Mouse (Mus musculus) heart, adult 2 months (tissue): ENCODE measurements around the gene Scamp3. TPM values are rescaled to one million over a fixed set of nuclear protein-coding genes. Genes with fewer than 3 reads are reported as not detected.

Experiments
- DNase-seq, 2 experiments: peaks; one replicate each; pipeline ENCODE4 v3.0.0; 2021
- H3K27ac ChIP-seq: fragments of 200-600 bp; 2 replicates; pipeline ENCODE4 v1.8.1; 2022
- H3K27me3 ChIP-seq: fragments of 200-500 bp; 2 replicates; pipeline ENCODE4 v1.6.1; 2012; ENCODE audit warnings: mild to moderate bottlenecking, low read length, inconsistent platforms, mixed read lengths; ENCODE audit not compliant: control insufficient read depth, insufficient read depth
- H3K36me3 ChIP-seq: fragments of 200-500 bp; 2 replicates; pipeline ENCODE4 v1.6.1; 2012; ENCODE audit warnings: low read length, inconsistent platforms; ENCODE audit not compliant: control insufficient read depth, insufficient read depth
- H3K4me1 ChIP-seq: fragments of 200-500 bp; 2 replicates; pipeline ENCODE4 v1.6.1; 2011; ENCODE audit warnings: low read length; ENCODE audit not compliant: control insufficient read depth, insufficient read depth
- H3K4me3 ChIP-seq: fragments of 200-600 bp; 2 replicates; pipeline ENCODE4 v1.8.1; 2022
- H3K79me2 ChIP-seq: fragments of 200-500 bp; replicated peaks from 2 replicates; pipeline ENCODE4 v1.6.1; 2012; ENCODE audit warnings: mild to moderate bottlenecking, inconsistent platforms, low read length, moderate library complexity, mixed read lengths; ENCODE audit not compliant: control insufficient read depth, insufficient read depth
- H3K9ac ChIP-seq: fragments of 200-500 bp; 2 replicates; pipeline ENCODE4 v1.6.1; 2012; ENCODE audit warnings: low read depth, mild to moderate bottlenecking, control low read depth, inconsistent platforms, low read length, mixed read lengths
- CTCF ChIP-seq: fragments of 200-600 bp; IDR thresholded peaks from 2 replicates; pipeline ENCODE4 v1.8.1; 2022; ENCODE audit warnings: antibody characterized with exemption, mild to moderate bottlenecking, moderate library complexity
- EP300 ChIP-seq: fragments of 200-500 bp; IDR thresholded peaks from 2 replicates; pipeline ENCODE4 v1.6.1; 2011; ENCODE audit warnings: low read depth, low read length, control low read depth; ENCODE audit not compliant: insufficient read depth
- POLR2A ChIP-seq: fragments of 200-500 bp; IDR thresholded peaks from 2 replicates; pipeline ENCODE4 v1.6.1; 2011; ENCODE audit warnings: mild to moderate bottlenecking, low read depth, low read length, control low read depth; ENCODE audit not compliant: insufficient read depth
- WGBS: fragments of 180-500 bp; shearing (Covaris S2); methylation state at CpG from one replicate; pipeline ENCODE4 v1.1.7; 2018; 5-methylcytosine and 5-hydroxymethylcytosine counted together
- intact Hi-C: fragments of 180-260 bp; cut with DNase I; formaldehyde crosslinking; loops from one replicate; pipeline ENCODE4 v1.15.1; 2025
- polyA plus RNA-seq: library from polyadenylated mRNA; depleted of rRNA; stranded (reverse); fragments of >200 nt; gene quantifications from 2 replicates; pipeline ENCODE4 v1.2.3, GENCODE M21; 2012
- total RNA-seq, 2 experiments: library from RNA; stranded (reverse); gene quantifications; 2 replicates each; pipeline ENCODE4 v1.2.3; 2021

Gene Scamp3
- total and polyA plus RNA-seq, 3 experiments, result 44.5 to 108 (median 54.7) TPM

DNA sequence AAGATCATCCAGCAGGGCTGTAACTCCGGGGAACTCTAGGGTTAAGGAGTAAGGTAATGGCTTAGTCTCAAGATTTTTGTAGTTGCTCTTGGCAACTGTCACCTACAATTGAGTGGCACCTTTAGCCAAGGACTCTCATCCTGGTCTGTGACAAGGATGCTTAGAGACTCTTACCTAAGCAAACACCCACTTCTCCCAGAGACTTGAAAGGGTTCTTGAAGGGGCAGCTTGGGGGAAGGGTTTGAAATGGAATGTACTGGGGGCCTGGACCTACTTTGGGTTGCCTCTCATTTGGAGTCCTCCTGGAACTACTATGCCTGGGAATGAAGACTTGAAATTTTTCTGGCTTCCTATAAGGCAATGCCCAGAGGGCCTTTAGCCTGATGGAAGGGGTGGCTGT, 41.0 kb downstream of the Scamp3 start:
- Histone ChIP-seq H3K9ac (no peak overlapping the region), H3K4me1 (peaks cover 5% of the 10 kb centered on the region; the same call in 1 of the 2 replicates), H3K4me3 (no peak overlapping the region), H3K36me3 (no peaks in the 10 kb centered on the region), H3K79me2 (no peaks in the 10 kb centered on the region), H3K27ac (no peak overlapping the region), H3K27me3 (no peaks in the 10 kb centered on the region)
- no peak for TF ChIP-seq POLR2A
- TF ChIP-seq CTCF, result no peak
- no peak for TF ChIP-seq EP300
- DNase-seq, result no peak
- 92% methylated on average over 1 of the region's 1 CpGs for WGBS
- intact Hi-C loops, result loop anchor here (10.0 kb wide), 1 partner anchor 273 kb away; no protein-coding TSS in a partner anchor

DNA sequence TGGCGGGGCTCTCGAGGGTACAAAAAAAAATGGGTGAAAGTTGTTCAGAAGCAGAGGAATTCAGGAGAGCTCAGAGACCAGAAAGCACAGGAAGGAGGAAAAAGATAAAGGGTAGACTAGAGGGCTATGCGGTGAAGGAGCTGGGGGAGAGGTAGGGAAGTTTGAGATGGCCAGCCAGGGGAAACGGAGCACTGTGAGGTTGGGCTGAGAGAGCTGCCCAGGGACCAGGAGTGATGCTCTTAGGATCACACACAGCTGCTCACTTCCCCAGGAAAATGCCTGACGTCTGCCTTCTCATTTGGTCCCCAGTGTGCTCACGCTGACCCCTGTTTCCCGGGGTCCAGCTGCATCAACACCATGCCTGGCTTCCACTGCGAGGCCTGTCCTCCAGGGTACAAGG, 42.3 kb downstream of the Scamp3 start:
- Histone ChIP-seq H3K27ac (no peak overlapping the region), H3K4me1 (peaks cover 5% of the 10 kb centered on the region; the same call in 1 of the 2 replicates), H3K27me3 (no peaks in the 10 kb centered on the region), H3K4me3 (no peak overlapping the region), H3K9ac (no peak overlapping the region), H3K79me2 (no peaks in the 10 kb centered on the region), H3K36me3 (no peaks in the 10 kb centered on the region)
- no peak for DNase-seq
- no peak for TF ChIP-seq CTCF
- TF ChIP-seq EP300, result no peak
- TF ChIP-seq POLR2A, result no peak
- WGBS, result 28% methylated on average over 8 of the region's 8 CpGs
- intact Hi-C loops, result loop anchor here (10.0 kb wide), 1 partner anchor 275 kb away; no protein-coding TSS in a partner anchor

DNA sequence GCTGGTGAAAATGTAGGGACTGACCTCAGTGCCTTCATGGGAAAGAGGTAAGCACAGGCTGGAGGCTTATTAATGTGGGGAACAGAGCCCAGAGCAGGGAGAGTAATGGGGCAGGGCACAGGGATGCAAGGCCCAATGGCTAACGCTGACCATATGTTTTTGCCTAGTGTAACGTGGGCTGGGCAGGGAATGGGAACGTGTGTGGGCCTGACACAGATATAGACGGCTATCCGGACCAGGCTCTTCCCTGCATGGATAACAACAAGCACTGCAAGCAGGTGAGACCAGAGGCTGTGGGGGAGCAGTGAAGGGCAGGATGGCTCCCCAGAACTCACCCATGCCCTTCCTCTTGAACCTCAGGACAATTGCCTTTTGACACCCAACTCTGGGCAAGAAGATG, 43.9 kb downstream of the Scamp3 start:
- H3K36me3 ChIP-seq, result no peaks in the 10 kb centered on the region
- WGBS, result 85% methylated on average over 5 of the region's 5 CpGs
- no peak for TF ChIP-seq POLR2A
- TF ChIP-seq EP300, result no peak
- TF ChIP-seq CTCF, result no peak
- H3K9ac ChIP-seq, result no peak overlapping the region
- no peaks in the 10 kb centered on the region for H3K79me2 ChIP-seq
- H3K27me3 ChIP-seq, result no peaks in the 10 kb centered on the region
- no peak overlapping the region for H3K4me3 ChIP-seq
- no peak for DNase-seq
- H3K4me1 ChIP-seq, result no peaks in the 10 kb centered on the region
- intact Hi-C loops, result no loop called here
- H3K27ac ChIP-seq, result no peak overlapping the region

DNA sequence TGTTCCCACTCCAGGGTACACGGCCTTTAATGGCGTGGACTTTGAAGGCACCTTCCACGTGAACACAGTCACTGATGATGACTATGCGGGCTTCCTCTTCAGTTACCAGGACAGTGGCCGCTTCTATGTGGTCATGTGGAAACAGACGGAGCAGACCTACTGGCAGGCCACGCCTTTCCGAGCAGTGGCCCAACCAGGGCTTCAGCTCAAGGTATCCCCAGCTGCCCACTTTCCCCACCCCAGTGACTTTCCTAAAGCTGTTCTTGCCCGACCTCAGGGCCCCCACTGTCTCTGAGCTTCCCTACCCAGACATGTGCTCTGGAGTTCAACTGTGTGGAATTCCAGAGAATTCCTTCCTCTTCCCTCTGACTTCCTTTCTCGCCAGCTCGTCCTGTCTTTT, 47.5 kb downstream of the Scamp3 start:
- no peak for TF ChIP-seq CTCF
- TF ChIP-seq POLR2A, result no peak
- TF ChIP-seq EP300, result no peak
- 79% methylated on average over 11 of the region's 11 CpGs for WGBS
- Histone ChIP-seq H3K4me1 (no peaks in the 10 kb centered on the region; the same call in 1 of the 2 replicates), H3K4me3 (no peak overlapping the region), H3K36me3 (no peaks in the 10 kb centered on the region), H3K27me3 (no peaks in the 10 kb centered on the region), H3K79me2 (no peaks in the 10 kb centered on the region), H3K9ac (no peak overlapping the region), H3K27ac (no peak overlapping the region)
- intact Hi-C loops, result no loop called here
- no peak for DNase-seq

DNA sequence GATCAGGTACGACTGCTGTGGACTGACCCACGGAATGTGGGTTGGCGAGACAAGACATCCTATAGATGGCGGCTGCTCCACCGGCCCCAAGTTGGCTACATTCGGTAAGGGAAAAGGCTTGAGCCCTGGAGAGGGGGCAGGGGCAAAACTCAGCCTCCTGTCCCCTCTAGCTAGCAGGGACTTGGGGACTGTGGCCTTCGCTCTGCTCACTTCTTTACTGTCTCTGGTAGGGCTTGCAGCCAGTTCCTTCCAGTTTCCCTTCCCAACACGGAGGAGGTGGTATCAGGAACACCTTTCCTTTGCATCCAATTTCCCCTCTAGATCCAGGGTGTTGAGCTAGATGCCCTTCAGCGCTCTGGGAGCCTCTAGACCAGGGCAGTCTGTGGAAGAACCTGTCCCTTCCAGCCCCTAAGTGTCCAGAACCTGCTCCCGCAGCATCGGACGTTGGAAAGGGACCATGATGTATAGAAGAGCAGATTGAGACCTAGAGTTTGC, 48.1 kb downstream of the Scamp3 start:
- no peak for DNase-seq
- intact Hi-C loops, result no loop called here
- 77% methylated on average over 12 of the region's 12 CpGs for WGBS
- H3K36me3 ChIP-seq, result no peaks in the 10 kb centered on the region
- no peak overlapping the region for H3K4me3 ChIP-seq
- H3K79me2 ChIP-seq, result no peaks in the 10 kb centered on the region
- H3K9ac ChIP-seq, result no peak overlapping the region
- no peaks in the 10 kb centered on the region for H3K27me3 ChIP-seq
- H3K27ac ChIP-seq, result no peak overlapping the region
- TF ChIP-seq EP300 (no peak), CTCF (no peak), POLR2A (no peak)
- no peaks in the 10 kb centered on the region; the same call in 1 of the 2 replicates for H3K4me1 ChIP-seq

DNA sequence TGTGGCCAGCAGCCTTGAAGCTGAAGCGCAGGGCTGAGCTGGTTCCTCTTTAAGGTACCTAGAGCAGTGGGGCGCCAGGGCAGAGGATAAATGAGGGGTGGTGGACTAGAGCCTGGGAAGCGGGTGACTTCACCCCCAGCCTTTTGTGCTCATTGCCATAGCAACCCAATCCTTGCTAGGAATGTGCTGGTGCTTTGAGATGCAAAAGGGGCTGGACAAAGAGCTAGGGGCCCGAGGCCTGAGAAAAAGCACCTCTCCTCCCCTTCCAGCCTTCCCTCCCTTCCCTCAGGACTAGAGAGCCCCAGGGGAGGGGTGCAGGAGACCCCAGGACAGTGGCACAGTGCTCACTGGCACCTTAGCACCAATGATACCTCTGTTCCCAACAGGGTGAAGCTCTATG, 48.6 kb downstream of the Scamp3 start:
- Histone ChIP-seq H3K4me1 (no peaks in the 10 kb centered on the region; the same call in 1 of the 2 replicates), H3K36me3 (no peaks in the 10 kb centered on the region), H3K27me3 (no peaks in the 10 kb centered on the region), H3K4me3 (no peak overlapping the region), H3K9ac (no peak overlapping the region), H3K27ac (no peak overlapping the region), H3K79me2 (no peaks in the 10 kb centered on the region)
- WGBS, result 68% methylated on average over 4 of the region's 4 CpGs
- intact Hi-C loops, result no loop called here
- no peak for DNase-seq
- TF ChIP-seq CTCF (no peak), EP300 (no peak), POLR2A (no peak)
